Comparison of ENCODE assay signal across 15 mouse cellular contexts in the genomic region with DNA sequence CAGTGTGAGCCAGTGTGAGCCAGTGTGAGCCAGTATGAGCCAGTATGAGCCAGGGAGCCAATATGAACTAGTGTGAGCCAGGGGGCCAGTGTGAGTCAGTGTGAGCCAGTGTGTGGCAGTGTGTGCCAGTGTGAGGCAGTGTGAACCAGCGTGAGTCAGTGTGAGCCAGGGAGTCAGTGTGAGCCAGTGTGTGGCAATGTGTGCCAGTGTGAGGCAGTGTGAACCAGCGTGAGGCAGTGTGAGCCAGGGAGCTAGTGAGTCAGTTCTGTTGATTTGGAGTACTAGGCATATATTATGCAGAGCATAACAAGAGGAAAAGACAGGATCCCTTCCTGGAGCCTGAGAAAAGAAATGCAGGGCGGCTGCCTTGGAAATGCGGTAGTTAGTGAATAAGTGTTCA.
DNase-seq lines count a peak whose midpoint lies in the region; ATAC-seq and TF ChIP-seq lines count a peak whose summit lies in the region.
"Had no signal": no experiment of that assay in that cellular context is flagged by ENCODE, and none has a peak within 500 bp of the region (broad histone marks: within the 10 kb centered on the region; RNA-seq: fewer than 3 reads in every experiment).

No protein-coding gene starts in this region.

- H3K9me3 ChIP-seq in hindbrain, embryonic 12.5 days (replicated peaks): no peaks in the 10 kb centered on the region
- H3K9me3 ChIP-seq in hindbrain, embryonic 16.5 days (ENCODE audit: control insufficient read depth, low read length): no peaks in the 10 kb centered on the region
- H3K9me3 ChIP-seq in forebrain, postnatal 0 days (ENCODE audit: low read length): no peaks in the 10 kb centered on the region
- H3K9me3 ChIP-seq: heart, embryonic 15.5 days; hindbrain, embryonic 10.5 days had no signal

- no peak overlapping the region for H3K4me3 ChIP-seq in hindbrain, embryonic 12.5 days
- H3K4me3 ChIP-seq in hindbrain, embryonic 16.5 days (ENCODE audit: low read length): no peak overlapping the region
- no peak overlapping the region for H3K4me3 ChIP-seq in forebrain, postnatal 0 days (ENCODE audit: low read depth, low read length)
- H3K4me3 ChIP-seq: heart, embryonic 15.5 days; hindbrain, embryonic 10.5 days; layer of hippocampus, adult 2 months had no signal

- DNase-seq in 3T3-L1 (ENCODE audit: low read depth, low spot score) (peak; percentile 8), R1 (ENCODE audit: low read depth, low spot score) (peak; percentile 65)
- DNase-seq in forebrain, postnatal 0 days: no peak
- no peak for DNase-seq in natural killer cell, adult 2 months (ENCODE audit: low spot score in 2 of 2)
- no peak for DNase-seq in cerebellum, postnatal 36 days
- DNase-seq in layer of hippocampus, adult 9-10 months (ENCODE audit: low spot score): no peak
- DNase-seq: lung, embryonic 14.5 days had no signal

- 90% methylated on average over 4 of the region's 4 CpGs for WGBS in hindbrain, embryonic 12.5 days
- 87% methylated on average over 4 of the region's 4 CpGs for WGBS in hindbrain, embryonic 16.5 days
- 54% methylated on average over 4 of the region's 4 CpGs for WGBS in forebrain, postnatal 0 days

- H3K4me1 ChIP-seq in hindbrain, embryonic 12.5 days: 0 out of 2 replicates have a peak, but pooled peaks cover 8% of the 10 kb centered on the region
- H3K4me1 ChIP-seq in hindbrain, embryonic 16.5 days (ENCODE audit: control insufficient read depth, insufficient read depth, low read depth, low read length): no peaks in the 10 kb centered on the region; the same call in 1 of the 2 replicates
- H3K4me1 ChIP-seq in forebrain, postnatal 0 days (ENCODE audit: insufficient read depth): 0 out of 2 replicates have a peak, but pooled peaks cover 3% of the 10 kb centered on the region
- H3K4me1 ChIP-seq: heart, embryonic 15.5 days had no signal

- no peaks in the 10 kb centered on the region for H3K36me3 ChIP-seq in hindbrain, embryonic 12.5 days
- no peaks in the 10 kb centered on the region for H3K36me3 ChIP-seq in hindbrain, embryonic 16.5 days (ENCODE audit: control insufficient read depth, insufficient read depth, low read length)
- H3K36me3 ChIP-seq in forebrain, postnatal 0 days (ENCODE audit: insufficient read depth): no peaks in the 10 kb centered on the region
- H3K36me3 ChIP-seq: heart, embryonic 15.5 days; hindbrain, embryonic 10.5 days had no signal

- peak; percentile 15; the same call in 1 of the 2 replicates for TF ChIP-seq CTCF in forebrain, postnatal 0 days (IDR thresholded peaks at IDR 0.05; ENCODE audit: low read depth)

- H3K9ac ChIP-seq in hindbrain, embryonic 12.5 days: no peak overlapping the region
- no peak overlapping the region for H3K9ac ChIP-seq in hindbrain, embryonic 16.5 days (ENCODE audit: low read depth, low read length)
- no peak overlapping the region for H3K9ac ChIP-seq in forebrain, postnatal 0 days
- H3K9ac ChIP-seq: heart, embryonic 15.5 days; lung, embryonic 14.5 days had no signal

- H3K4me2 ChIP-seq in hindbrain, embryonic 12.5 days (replicated peaks): no peak overlapping the region
- H3K4me2 ChIP-seq in hindbrain, embryonic 16.5 days (ENCODE audit: low read length): no peak overlapping the region
- H3K4me2 ChIP-seq in forebrain, postnatal 0 days (ENCODE audit: low read depth): no peak overlapping the region
- H3K4me2 ChIP-seq: heart, embryonic 15.5 days; liver, embryonic 11.5 days; lung, embryonic 14.5 days had no signal

- ATAC-seq in hindbrain, embryonic 12.5 days (ENCODE audit: low FRiP score): peak; percentile 32; the same call in 1 of the 2 replicates
- no peak for ATAC-seq in hindbrain, embryonic 16.5 days
- peak; percentile 90 for ATAC-seq in forebrain, postnatal 0 days
- ATAC-seq: intestine, embryonic 16.5 days had no signal

- peak overlapping the region; percentile 31 for H3K27ac ChIP-seq in hindbrain, embryonic 12.5 days
- no peak overlapping the region for H3K27ac ChIP-seq in hindbrain, embryonic 16.5 days (ENCODE audit: low read depth, low read length)
- peak overlapping the region; percentile 69 for H3K27ac ChIP-seq in forebrain, postnatal 0 days (ENCODE audit: low read depth, low read length)
- H3K27ac ChIP-seq: heart, embryonic 15.5 days; hindbrain, embryonic 10.5 days; kidney, postnatal 0 days; layer of hippocampus, adult 2 months had no signal

- no peaks in the 10 kb centered on the region for H3K27me3 ChIP-seq in hindbrain, embryonic 12.5 days
- H3K27me3 ChIP-seq in hindbrain, embryonic 16.5 days (replicated peaks; ENCODE audit: control insufficient read depth, insufficient read depth, low read length): no peaks in the 10 kb centered on the region
- no peaks in the 10 kb centered on the region for H3K27me3 ChIP-seq in forebrain, postnatal 0 days (ENCODE audit: insufficient read depth, low read length)
- H3K27me3 ChIP-seq: heart, embryonic 15.5 days had no signal

Comparison
In these comparisons a context has a peak if more than half of its experiments do, and no peak if none do; other contexts are left out.
1. DNase-seq: peak in 3T3-L1 (single experiment) and R1 (single experiment); none in forebrain, postnatal 0 days (single experiment), natural killer cell, adult 2 months (0 of 2), cerebellum, postnatal 36 days (0 of 2) and layer of hippocampus, adult 9-10 months (single experiment).